Mouse (Mus musculus): ENCODE data around the gene Egflam. TPM values are rescaled to one million over a fixed set of nuclear protein-coding genes. Genes with fewer than 3 reads are reported as not detected.

The Egflam gene
- total RNA-seq, 2 experiments from 2014 or later: 18.0 to 26.5 TPM

DNA sequence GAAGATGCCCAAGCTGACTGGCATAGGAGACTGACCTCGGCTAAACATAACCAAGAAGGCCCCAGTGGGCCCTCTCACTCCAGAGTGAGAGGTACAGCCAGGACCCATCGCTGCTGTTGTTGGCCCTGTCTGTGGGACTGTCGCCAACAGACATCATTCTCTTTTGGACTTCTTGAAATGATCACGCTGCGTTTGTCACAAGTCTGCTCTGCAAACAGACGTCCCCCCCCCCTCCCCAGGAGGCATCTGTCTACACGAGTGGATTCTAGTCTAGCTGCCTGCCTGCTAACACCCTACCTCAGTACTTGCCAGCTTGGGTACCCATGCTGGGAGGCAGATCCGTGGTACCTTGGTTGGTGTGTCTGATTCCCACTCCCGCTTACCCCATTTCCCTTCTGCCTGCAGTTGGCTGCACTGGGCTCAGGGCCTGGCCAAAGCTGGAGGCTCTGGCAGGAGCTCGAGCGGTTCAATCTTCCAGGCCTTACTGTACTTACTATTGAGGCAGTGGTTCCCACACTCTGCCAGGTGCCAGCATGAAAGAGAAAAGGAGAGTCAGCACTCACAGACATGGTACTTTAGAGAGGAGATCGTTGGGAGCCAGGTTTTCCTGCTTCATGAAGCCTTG, 173.9 kb downstream of the Egflam start:
- DNase-seq (ENCODE audit: low spot score in 2 of 2): no peak

DNA sequence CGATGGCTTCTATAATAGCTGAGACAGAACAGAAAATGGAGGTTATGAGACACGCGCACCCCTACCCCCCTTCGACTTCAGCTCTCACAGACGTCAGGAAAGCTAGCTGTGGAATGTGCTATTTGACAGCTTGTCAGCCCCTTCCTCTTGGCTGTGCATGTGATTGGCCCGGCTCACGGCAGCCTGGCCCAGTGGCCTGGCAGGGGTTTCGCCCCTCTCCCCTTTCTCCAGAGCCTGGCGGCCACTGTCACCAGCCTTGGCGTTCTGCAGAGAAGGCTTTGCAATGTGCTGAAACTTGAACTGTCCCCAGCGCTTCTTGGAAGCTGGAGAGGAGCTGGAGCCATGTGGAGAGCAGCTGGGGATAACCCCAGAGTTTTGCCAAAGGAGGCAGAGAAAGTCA, 175.4 kb downstream of the Egflam start:
- DNase-seq (ENCODE audit: low spot score in 2 of 2): peak in 1 of 2 experiments; percentile 63

DNA sequence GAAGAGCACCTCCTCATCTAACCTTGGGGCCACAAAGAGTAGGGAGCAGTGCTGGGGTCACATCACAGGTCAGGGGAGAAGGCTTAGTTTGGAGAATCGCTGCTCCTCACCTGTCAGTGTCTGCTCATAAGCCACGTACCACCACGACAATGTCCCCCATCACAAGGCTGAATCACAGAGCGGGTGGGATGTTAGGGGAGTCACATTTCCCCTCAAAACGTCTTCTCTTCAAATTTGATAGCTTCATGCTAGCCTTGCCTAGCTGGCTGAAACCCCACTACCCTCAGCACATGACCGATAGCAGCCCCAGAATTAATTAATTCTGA, 181.0 kb downstream of the Egflam start:
- DNase-seq (ENCODE audit: low spot score in 2 of 2): no peak

DNA sequence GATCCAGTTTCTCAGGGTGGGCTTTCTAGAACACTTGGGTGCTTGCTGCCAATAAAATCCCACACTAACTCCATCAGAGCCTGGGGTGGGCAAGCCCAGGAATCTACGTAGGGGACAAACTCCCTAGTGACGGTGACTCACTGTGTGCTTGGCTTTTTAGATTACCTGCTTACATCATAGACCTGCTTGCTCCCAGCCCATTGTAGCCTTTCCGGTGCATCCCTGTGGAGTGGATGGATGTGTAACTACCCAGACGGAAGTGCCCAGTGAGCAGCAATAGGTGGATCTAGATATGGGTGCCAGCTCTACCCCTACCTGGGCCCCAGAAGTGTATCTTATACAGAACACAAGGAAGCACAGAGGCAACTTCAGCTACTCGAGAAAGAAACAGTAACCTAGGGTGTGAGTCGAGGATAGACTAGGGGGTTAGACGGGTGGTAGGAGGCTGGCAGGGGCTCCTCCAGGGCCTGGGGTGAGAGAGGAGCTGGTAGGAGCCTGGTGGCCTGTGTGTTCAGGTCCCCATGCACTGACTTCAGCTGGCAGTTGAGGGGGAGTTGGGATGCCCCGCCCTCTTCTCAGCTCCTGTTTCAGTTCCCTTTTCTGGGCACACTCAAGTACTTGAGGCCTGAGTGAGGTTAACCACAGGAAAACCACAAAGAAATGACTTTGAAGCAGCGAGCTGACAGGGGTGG, 181.5 kb downstream of the Egflam start:
- no peak for DNase-seq (ENCODE audit: low spot score in 2 of 2)

DNA sequence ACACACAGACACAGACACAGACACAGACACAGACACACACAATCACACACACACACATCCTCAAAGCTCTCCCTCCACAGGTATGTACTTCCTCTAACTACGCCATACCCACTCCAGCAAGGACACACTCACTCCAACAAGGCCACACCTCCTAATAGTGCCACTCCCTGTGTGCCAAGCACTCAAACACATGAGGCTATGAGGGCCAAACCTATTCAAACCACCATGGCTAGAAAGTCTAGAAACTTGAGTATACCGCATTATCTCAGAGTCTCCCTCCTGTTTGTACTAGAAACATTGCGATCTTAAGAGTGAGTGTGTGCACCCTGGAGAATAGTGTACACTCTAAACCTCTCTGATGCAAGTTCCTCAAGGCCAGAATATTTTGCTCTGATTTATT, 182.3 kb downstream of the Egflam start:
- DNase-seq (ENCODE audit: low spot score in 2 of 2): no peak

DNA sequence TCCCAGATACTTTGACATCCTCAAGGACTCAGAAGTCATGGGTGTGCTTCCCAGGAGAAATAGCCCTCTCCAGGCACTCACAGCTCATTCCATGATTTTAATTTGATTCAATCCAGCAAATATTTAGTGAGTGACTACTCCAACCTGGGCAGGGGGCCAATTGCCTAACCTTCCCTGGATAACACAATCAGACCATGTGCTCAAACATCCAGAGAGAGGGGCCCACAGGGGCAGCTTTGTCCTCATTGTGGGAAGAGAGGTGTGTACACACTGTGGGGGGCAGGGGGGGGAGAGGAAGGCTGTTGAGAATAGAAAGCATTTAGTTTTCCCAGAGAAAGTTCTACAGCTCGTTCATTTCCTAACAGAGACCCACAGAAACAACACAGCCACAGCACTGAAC, 184.5 kb downstream of the Egflam start:
- peak; percentile 43 to 72 for DNase-seq (ENCODE audit: low spot score in 2 of 2)

DNA sequence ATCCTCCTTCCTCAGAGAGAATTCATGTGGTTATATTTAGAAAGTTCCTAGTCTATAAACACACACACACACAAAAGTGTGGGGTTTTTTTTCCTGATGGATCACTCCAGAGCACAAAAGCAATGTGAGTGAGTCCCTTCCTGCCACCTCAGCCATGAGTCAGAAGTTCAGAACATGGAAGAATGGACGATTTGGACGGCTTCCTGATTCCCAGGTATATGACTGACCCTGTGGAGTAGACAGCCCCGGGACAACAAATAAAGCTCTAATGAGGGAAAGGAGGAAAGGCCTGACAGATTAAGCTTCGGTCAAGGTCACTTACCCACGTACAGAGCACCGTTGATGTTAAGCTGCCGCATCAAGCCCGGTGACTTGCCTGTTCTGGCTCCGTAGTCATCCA, 190.0 kb downstream of the Egflam start:
- DNase-seq (ENCODE audit: low spot score in 2 of 2): no peak

DNA sequence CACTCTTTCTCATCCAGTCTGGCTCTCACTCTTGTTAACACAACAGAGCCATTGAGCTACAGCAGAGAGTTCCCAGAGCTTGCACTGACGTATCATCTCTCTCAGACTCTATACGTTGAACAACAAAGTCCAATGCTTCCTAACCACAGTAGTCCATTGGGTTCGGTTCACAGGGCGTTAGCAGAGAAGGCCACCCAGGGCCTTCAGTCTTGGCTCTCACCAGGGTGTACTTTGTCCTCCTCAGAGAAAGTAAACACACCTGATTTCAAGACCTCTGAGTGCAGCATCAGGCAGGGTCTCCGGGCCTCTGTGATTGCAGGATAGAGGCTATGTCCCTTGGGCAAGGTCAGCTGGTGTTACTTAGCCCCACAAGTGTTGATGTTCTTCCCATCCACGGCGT, 190.9 kb downstream of the Egflam start:
- DNase-seq (ENCODE audit: low spot score in 2 of 2): no peak

DNA sequence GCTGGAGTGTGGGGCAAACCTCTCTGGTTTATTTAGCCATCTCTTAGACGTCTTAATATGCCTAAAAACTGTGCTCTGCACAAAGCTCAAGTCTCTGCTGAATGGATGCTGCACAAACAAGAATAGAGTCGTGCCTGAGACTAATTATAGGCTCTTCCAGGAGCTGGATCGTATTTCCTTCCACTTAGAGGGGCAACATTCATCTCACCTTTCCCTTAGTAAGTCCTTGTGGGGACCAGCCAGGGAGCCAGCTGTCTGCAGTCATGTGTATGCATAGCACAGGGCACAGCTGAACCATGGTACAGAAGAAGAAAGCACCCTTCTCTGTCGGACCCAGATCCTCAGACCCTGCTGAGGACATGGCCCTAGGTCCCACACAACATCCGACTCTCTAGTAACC, 192.1 kb downstream of the Egflam start:
- no peak for DNase-seq (ENCODE audit: low spot score in 2 of 2)

DNA sequence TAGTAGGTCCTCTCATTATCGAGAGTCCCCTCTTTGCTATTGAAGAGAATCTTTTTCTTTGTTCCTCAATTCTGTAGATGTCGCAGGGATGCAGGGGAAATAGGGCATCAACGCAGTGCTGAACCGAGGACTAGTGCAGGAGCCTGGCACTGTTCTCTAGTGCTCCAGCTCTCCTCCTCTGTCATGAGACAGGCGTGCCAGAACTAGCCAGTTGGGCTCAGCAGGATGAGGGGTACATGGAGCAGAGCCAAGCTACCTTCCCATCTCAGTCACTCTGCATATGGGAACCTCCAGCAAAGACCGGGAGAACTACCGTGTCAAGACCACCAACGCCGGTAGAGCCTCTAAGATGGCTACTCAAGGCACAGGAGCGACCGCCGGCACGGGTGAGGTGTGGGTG, 193.3 kb downstream of the Egflam start:
- no peak for DNase-seq (ENCODE audit: low spot score in 2 of 2)

DNA sequence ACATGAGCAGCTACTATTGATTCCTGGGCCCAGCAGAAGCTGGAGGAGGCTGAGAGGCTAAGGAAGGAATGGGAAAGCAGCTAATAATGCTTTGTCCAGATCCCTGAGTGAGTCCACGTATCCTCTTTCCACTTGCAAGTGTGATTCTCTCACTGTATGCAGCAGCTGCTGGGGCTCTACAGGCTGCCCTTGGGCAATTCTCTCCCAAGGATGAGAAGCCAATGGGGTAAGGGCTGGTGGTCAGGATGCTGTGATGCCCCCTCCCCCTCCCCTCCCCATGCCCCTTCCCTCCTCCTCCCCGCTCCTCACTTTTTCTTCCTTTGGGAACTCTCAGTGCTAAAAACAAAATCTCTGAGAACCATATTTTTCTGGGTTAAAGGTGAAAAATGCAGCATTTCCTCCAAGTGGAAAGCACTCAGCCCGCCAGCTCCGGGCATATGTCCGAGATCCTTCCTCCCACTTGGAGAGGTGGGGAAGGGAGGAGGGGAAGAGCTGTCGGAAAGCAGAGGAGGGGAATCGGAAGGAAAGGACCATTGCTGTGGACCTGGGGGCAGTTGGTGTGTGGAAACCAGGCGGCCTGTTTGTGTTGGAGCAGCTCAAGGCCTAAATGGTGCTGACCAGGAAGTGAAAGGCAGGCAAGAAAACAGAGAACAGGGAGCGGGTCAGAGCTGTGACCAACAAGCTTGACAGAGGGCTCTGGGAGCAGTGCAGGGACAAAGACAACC, 194.4 kb downstream of the Egflam start:
- peak; percentile 49 to 82 for DNase-seq (ENCODE audit: low spot score in 2 of 2)

DNA sequence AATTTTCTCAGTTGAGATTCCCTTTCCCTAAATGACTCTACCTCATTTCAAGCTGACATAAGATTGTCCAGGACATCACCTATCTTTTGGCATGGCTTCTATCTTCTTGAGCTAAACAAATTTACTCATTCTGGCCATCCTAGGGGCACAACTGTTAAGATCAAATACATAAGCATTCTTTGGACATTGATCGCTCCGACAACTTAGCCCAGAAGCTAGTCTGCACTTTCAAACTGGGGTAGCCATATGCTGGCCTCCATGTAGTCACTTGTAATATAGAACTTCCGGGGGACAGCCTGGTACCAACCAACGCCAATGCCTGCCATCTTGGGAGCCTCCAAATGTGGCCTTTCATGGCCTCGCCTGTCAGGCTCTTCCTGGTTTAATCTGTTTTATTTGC, 195.2 kb downstream of the Egflam start:
- DNase-seq (ENCODE audit: low spot score in 2 of 2): no peak

DNA sequence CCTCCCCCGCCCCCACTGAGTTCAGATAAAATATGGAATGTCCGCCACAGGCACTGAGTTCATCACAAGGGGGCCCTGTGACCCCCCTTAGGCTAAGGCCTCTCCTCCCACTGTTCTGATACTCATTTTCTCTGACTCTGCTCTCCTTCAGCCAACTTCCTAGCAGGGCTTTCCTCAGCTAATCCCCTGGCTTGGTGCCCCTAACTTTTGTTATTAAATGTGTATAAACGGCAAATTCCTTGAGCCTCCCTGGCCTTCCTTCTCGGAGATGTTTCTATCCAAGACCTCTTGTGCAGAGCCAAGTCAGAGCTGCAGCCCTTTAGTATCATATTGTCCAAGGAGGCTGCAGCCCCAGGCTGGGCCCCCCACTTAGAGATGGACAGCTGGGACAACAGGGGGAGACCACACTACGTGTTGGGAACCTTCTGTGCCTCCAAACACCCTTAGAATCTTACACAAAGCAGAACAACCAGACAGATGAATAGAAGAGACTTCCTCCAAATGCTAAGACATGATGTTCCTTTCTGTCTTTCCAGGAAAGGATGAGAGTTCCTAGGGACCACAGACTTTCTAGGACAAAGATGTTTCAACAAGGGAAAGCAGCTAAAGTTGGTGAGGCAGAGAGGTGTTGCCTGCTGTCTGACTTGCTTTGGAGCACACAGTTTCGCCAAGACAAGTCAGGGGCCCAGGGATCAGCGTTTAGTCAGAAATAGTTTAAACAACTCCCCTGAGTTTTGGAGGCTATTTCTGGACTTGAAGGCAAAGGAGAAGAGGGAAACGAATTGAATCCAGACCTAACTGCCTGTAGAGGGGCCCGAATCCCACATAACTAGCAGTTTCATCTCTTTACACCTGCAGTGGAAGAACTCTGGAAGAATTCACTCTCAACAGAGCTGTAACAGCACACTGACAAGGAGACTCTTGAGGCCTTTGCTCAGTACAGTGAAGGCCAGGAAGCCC, 196.5 kb downstream of the Egflam start:
- DNase-seq (ENCODE audit: low spot score in 2 of 2): peak in 1 of 2 experiments; percentile 78

DNA sequence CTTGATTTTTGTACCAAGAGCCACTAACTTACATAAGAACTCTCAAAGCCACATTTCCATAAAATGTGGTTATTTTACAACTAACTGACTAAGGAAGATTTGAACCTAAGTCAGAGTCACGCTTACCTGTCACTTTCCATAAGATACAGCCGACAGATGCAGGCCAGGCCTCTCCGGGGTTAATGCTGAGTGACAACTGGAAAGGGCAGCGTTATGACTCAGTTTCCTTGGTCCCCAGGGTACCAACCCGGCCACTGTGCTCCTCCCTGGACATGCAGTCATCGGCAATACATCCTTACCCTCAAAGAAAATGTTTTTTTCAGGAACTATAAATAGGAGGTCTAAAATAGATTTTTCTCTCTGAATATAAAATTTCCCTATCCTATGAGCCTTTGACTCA, 197.9 kb downstream of the Egflam start:
- DNase-seq (ENCODE audit: low spot score in 2 of 2): no peak

DNA sequence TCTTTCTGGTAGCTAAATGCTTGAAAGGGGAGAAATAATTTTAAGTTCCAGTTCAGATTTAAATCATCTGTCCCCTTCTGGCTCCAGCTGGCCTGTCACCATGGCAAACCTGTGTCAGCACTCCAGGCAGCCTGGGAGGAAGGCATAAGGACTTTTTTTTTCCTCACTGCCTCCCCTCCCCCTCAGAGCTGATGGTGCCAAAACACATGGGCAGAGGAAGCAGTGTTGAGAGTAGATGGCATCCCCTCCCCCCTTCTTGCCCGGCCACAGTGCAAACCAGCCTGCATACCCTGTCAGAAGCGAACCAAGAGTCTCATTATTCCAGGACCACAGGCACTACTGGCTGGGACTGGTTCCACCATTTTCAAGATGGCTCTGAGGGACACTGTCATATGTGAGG, 199.4 kb downstream of the Egflam start:
- DNase-seq (ENCODE audit: low spot score in 2 of 2): no peak

DNA sequence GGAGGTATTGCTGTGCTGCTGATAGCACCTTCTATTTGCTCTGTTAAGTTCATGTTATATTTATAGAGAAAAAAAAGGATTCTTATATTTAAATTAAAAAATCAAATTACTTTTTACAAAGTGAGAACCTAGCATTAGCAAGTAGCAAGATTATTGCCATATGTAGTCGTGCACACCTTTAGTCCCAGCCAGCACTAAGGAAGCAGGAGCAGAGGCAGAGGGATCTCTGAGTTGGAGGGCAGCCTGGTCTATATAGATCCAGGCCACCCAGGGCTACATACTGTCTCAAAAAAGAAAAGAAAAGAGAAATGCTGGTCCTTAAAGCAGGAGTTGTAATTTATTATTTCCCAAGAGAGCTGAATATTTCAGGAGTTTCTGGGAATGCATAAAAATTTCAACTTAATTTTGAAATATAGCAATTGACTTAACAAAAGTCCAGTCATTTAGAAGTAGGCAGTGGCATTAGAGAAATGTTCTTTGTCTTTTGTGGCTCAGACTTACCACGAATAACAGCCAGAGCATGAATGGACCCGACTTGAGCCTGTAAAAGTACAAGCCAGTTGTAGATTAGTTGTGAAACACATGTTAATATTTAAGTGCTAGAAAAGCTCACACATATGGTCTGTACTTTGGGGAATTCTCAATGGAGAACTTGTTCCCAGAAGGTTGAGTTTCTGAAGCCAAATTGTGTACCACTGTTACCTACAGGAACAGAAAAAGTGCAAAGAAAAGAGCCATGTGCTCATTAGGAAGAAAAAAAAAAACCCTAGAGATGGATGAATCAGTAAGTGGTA, 200.3 kb downstream of the Egflam start:
- no peak for DNase-seq (ENCODE audit: low spot score in 2 of 2)

DNA sequence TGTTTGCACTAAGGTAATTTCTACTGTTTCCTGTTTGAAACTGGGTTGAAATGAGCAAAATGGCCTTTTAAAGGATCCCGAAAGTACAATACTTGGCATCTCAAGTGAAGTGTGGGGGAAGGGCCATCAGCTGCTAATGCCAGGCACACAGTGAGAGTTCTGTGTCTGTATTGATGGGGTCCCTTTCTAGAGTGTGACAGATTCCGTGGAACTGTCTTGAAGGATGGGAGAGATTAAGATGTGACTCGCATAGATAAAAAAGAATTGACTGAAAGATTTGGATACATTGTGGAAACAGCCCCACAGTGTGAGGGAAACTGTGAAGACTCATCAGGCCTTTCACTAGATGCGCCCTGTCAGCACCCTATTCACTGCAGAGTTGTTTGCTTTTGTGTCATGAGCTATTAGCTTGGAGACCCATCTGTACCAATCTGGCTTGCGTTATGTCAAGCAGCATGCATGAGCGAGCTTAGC, 203.4 kb downstream of the Egflam start:
- DNase-seq (ENCODE audit: low spot score in 2 of 2): no peak

DNA sequence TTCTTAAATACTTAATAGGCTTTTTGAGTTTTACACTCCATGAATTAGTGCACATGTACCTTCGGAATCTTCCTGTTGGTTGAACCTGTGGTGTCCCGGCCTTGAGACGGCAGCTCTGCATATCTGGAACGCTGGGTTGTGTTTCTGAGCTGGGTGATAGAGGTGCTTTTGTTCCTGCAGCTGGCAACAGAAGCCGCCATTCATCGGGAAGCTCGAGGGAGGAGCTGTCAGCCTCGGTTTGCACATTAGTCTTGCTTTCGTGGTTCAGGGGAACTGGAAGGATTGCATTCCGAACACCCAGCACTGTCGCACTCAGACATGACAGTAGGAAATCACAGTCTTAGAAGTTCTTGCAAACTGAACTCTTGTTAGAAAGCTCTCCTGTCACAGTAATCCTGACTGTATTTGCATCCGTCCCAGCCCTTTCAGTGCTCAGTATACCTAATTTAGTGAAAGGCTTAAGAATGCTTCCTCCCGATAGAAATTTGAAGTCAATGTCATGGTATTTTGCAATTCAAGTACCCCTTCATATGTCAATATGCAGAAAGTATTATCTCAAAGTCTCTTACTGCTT, 204.0 kb downstream of the Egflam start:
- DNase-seq (ENCODE audit: low spot score in 2 of 2): no peak

DNA sequence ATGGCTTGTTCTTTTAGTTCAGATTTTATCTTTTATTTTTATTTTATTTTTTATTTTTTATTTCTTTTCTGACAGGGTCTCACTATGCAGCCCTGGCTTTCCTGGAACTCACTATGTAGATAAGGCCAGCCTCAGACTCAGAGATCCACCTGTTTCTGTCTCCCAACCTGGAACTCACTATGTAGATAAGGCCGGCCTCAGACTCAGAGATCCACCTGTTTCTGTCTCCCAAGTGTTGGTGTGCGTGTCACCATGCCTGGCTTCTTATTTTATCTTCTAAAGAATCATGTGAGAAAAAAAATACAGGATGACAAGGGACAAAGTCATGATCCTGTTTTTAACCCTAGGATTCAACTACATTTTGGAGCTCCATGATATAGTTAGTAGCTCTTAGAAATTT, 205.6 kb downstream of the Egflam start:
- no peak for DNase-seq (ENCODE audit: low spot score in 2 of 2)

DNA sequence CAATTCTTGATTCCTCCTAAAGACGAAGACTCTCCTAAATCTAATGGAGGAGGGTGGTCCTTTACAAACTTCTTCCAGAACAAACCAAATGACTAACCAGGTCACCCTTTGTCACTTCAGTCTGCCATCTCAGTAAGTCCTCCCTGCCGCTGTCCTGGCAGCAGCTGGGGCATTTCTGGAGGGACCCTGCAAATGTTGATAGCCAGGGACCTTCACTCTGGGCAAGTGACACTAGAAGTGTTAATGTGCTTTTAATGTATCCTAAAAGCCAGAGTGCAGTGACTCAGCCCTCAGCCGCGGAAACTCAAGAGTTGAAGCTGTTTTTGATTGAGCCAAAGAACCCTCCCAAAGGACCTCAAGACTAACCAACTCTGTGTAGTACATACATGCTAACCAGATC, 207.1 kb downstream of the Egflam start:
- DNase-seq (ENCODE audit: low spot score in 2 of 2): no peak

All from gastrocnemius, postnatal 4 days (tissue).